Mouse (Mus musculus): ENCODE measurements around the gene Ccdc57. TPM values are rescaled to one million over a fixed set of nuclear protein-coding genes. Genes with fewer than 3 reads are reported as not detected.
"Not testable (repeated sequence)": the region's sequence is repeated elsewhere in the genome, so short reads cannot be mapped to it uniquely, and the experiment has no call there.

The Ccdc57 gene
- polyA plus RNA-seq, 1 experiment, result 1.7 TPM

DNA sequence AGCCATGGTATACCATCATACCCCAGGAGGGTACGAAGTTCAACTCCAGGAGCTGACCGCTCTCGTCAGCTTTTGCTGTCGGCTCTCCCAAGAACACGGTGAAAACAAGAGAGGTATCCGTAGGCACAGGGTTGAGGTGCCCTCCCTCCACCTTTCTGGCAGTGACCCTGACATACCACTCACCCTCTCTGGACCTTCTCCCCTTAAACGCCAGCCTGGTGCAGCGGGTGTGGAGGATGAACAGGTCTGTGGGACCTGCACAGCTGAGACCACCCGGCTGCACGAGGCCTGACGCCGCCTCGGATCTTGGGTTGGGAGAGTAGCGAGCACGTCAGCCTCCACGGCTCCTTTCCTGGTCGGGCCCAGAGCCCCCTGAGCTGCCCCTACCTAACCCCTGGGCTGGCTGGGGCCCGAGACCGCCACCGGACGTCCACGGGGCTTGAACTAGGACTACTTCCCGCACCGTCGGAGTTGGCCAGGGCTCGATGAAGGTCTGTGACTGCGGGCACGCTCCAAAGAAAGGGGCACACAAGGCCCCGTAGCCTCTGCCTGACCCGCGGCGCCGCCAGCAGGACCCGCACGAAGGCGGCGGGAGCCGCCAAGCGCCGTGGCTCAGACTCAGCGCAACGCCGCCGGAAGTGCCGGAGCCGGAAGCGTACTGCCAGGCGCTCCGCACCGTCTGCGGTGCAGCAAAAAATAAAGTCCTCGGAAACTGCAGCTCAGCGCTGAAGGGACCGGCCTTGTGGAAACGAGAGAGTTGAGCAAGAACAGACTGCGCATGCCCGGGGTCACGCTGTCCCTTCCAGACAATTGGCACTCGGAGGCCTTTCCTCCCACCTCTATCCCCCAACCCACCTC, 136.7 kb downstream of the Ccdc57 start, which contains the start of gene Dus1l:
Gene Dus1l (minus strand): TSS at position 648 of the 858 bp plus-strand sequence.
- H3K27me3 ChIP-seq (ENCODE audit: control insufficient read depth, insufficient read depth, low read length), result no peaks in the 10 kb centered on the region
- H3K4me1 ChIP-seq (replicated peaks; ENCODE audit: control insufficient read depth, insufficient read depth, low read length), result peaks cover 9% of the 10 kb centered on the region
- no peak within 1 kb of the TSS for H3K27ac ChIP-seq (ENCODE audit: control insufficient read depth, insufficient read depth, low read length)
- peaks cover 8% of the 10 kb centered on the region for H3K36me3 ChIP-seq (ENCODE audit: control insufficient read depth, insufficient read depth, low read length)
- H3K4me3 ChIP-seq (ENCODE audit: control insufficient read depth, insufficient read depth, low read length), result peak within 1 kb of the TSS; percentile 74
- DNase-seq, result peak; percentile 98
- 2% methylated on average over 59 of the region's 59 CpGs for WGBS
- TF ChIP-seq CTCF (IDR thresholded peaks at IDR 0.05; ENCODE audit: borderline replicate concordance, control insufficient read depth, extremely low read depth, insufficient read depth, low read length, poor library complexity), result no peak
- TF ChIP-seq POLR2A (IDR thresholded peaks at IDR 0.05; ENCODE audit: control insufficient read depth, extremely low read depth, insufficient read depth, low read length, poor library complexity), result peak; percentile 59

DNA sequence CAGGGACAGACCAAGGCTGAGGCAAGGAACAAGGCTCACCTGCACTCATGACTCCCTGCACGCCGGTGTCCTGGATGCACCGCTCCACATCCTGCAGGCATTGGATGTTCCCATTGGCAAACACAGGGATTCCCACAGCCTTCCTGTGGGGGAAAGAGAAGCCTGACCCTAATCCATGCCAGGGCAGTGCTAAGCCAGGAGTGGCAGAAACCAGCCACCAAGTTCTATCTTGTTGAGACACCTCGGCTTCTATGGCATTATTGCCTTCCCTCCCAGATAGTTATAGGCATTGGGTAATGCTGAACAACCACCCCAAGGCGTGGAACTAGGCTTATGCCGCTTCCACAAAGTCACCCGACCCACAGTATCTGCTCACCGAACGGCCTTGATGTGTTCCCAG, 140.0 kb downstream of the Ccdc57 start:
- TF ChIP-seq CTCF (IDR thresholded peaks at IDR 0.05; ENCODE audit: borderline replicate concordance, control insufficient read depth, extremely low read depth, insufficient read depth, low read length, poor library complexity) (no peak), POLR2A (IDR thresholded peaks at IDR 0.05; ENCODE audit: control insufficient read depth, extremely low read depth, insufficient read depth, low read length, poor library complexity) (no peak)
- DNase-seq, result no peak
- H3K36me3 ChIP-seq (ENCODE audit: control insufficient read depth, insufficient read depth, low read length), result peaks cover 33% of the 10 kb centered on the region
- no peak overlapping the region for H3K4me3 ChIP-seq (ENCODE audit: control insufficient read depth, insufficient read depth, low read length)
- no peak overlapping the region for H3K27ac ChIP-seq (ENCODE audit: control insufficient read depth, insufficient read depth, low read length)
- no peaks in the 10 kb centered on the region for H3K27me3 ChIP-seq (ENCODE audit: control insufficient read depth, insufficient read depth, low read length)
- WGBS, result 98% methylated on average over 9 of the region's 9 CpGs
- peaks cover 9% of the 10 kb centered on the region for H3K4me1 ChIP-seq (replicated peaks; ENCODE audit: control insufficient read depth, insufficient read depth, low read length)

DNA sequence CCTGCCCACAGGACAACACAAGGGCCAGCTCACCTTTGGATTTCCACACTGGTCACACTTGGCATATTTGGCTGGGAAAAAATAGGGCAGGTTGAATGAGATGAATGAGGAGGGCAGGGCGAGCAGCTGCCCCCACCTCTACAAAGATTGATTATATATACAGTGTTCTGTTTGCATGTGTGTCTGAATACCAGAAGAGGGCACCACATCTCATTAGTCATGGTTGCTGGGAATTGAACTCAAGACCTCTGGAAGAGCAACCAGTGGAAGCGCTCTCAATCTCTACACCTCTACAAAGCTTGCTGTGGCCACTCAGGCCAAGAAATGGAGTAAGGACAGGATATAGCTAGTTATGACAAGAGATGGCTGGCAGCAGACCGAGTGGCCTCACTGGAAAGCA, 142.9 kb downstream of the Ccdc57 start:
- Histone ChIP-seq H3K36me3 (ENCODE audit: control insufficient read depth, insufficient read depth, low read length) (peaks cover 33% of the 10 kb centered on the region), H3K4me3 (ENCODE audit: control insufficient read depth, insufficient read depth, low read length) (no peak overlapping the region), H3K27ac (ENCODE audit: control insufficient read depth, insufficient read depth, low read length) (no peak overlapping the region), H3K4me1 (replicated peaks; ENCODE audit: control insufficient read depth, insufficient read depth, low read length) (peaks cover 8% of the 10 kb centered on the region), H3K27me3 (ENCODE audit: control insufficient read depth, insufficient read depth, low read length) (no peaks in the 10 kb centered on the region)
- no peak for DNase-seq
- WGBS, result 95% methylated on average over 3 of the region's 3 CpGs
- no peak for TF ChIP-seq POLR2A (IDR thresholded peaks at IDR 0.05; ENCODE audit: control insufficient read depth, extremely low read depth, insufficient read depth, low read length, poor library complexity)
- TF ChIP-seq CTCF (IDR thresholded peaks at IDR 0.05; ENCODE audit: borderline replicate concordance, control insufficient read depth, extremely low read depth, insufficient read depth, low read length, poor library complexity), result no peak

DNA sequence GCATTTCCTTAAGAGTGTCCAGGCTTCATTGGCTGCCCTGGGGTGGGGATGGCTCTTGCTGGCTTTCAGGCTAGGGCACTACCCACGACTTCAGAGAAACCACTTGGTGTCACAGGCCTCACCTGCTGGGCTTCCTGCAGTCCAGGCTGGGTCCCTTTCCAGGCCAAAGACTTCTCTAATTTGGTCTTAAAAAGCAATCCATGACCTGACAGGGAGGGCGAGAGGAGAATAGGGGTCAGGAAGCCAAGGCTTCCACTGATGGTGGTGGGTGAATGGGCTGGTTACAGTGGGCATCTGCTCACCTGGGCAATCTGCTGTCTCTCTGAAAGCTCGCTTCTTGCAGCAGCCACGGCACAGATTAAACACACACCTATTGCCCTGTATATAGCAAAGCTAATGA, 143.3 kb downstream of the Ccdc57 start:
- H3K27ac ChIP-seq (ENCODE audit: control insufficient read depth, insufficient read depth, low read length), result no peak overlapping the region
- DNase-seq, result no peak
- H3K36me3 ChIP-seq (ENCODE audit: control insufficient read depth, insufficient read depth, low read length), result peaks cover 33% of the 10 kb centered on the region
- H3K4me1 ChIP-seq (replicated peaks; ENCODE audit: control insufficient read depth, insufficient read depth, low read length), result peaks cover 10% of the 10 kb centered on the region
- no peak overlapping the region for H3K4me3 ChIP-seq (ENCODE audit: control insufficient read depth, insufficient read depth, low read length)
- TF ChIP-seq POLR2A (IDR thresholded peaks at IDR 0.05; ENCODE audit: control insufficient read depth, extremely low read depth, insufficient read depth, low read length, poor library complexity) (no peak), CTCF (IDR thresholded peaks at IDR 0.05; ENCODE audit: borderline replicate concordance, control insufficient read depth, extremely low read depth, insufficient read depth, low read length, poor library complexity) (no peak)
- no peaks in the 10 kb centered on the region for H3K27me3 ChIP-seq (ENCODE audit: control insufficient read depth, insufficient read depth, low read length)
- 96% methylated on average over 4 of the region's 4 CpGs for WGBS

DNA sequence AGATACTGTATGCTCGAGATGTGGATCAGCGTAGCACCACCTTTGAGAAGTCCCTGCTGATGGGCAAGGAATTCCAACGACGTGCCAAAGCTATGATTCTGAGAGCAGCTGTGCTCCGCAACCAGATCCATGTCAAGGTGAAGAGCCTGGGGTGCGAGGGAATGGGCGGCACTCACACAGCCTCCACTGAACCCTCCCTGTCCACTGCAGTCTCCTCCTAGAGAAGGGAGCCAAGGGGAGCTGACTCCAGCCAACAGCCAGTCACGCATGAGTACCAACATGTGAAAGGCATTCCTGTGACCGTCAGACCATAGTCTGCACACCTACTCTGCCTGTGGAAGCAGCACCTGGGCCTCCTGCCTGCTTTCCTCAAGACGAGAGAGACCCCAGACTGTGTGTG, 144.2 kb downstream of the Ccdc57 start:
- WGBS, result 94% methylated on average over 10 of the region's 10 CpGs
- not testable (repeated sequence) for H3K4me3 ChIP-seq (ENCODE audit: control insufficient read depth, insufficient read depth, low read length); H3K27me3 ChIP-seq (ENCODE audit: control insufficient read depth, insufficient read depth, low read length); H3K27ac ChIP-seq (ENCODE audit: control insufficient read depth, insufficient read depth, low read length); DNase-seq
- Histone ChIP-seq H3K4me1 (replicated peaks; ENCODE audit: control insufficient read depth, insufficient read depth, low read length) (peaks cover 12% of the 10 kb centered on the region), H3K36me3 (ENCODE audit: control insufficient read depth, insufficient read depth, low read length) (peaks cover 33% of the 10 kb centered on the region)

DNA sequence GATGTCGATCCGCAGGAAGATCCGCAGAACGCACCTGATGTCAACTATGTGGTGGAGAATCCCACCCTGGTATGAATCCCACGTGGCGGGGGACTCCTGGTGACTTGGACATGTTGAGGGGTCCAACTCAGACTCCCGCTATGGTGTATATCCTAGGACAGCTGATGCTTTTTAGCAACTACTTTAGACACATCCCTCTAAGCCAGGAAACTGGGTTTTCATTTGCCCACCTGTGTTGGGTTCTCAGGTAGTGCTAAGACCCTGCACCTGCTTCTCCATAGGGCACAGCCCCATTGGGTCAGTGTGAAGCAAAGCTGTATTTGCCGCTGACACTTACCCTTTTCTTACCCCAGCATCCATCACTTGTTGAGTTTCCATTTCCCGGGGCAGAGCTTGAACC, 147.5 kb downstream of the Ccdc57 start:
- Histone ChIP-seq H3K36me3 (ENCODE audit: control insufficient read depth, insufficient read depth, low read length) (peaks cover 19% of the 10 kb centered on the region), H3K27me3 (ENCODE audit: control insufficient read depth, insufficient read depth, low read length) (no peaks in the 10 kb centered on the region), H3K27ac (ENCODE audit: control insufficient read depth, insufficient read depth, low read length) (no peak overlapping the region), H3K4me3 (ENCODE audit: control insufficient read depth, insufficient read depth, low read length) (peak overlapping the region; percentile 93), H3K4me1 (replicated peaks; ENCODE audit: control insufficient read depth, insufficient read depth, low read length) (peaks cover 20% of the 10 kb centered on the region)
- WGBS, result 56% methylated on average over 9 of the region's 9 CpGs
- TF ChIP-seq CTCF (IDR thresholded peaks at IDR 0.05; ENCODE audit: borderline replicate concordance, control insufficient read depth, extremely low read depth, insufficient read depth, low read length, poor library complexity) (no peak), POLR2A (IDR thresholded peaks at IDR 0.05; ENCODE audit: control insufficient read depth, extremely low read depth, insufficient read depth, low read length, poor library complexity) (no peak)
- no peak for DNase-seq

All from thymus, adult 2 months (tissue).